Mouse (Mus musculus): ENCODE results near the gene Gm11084. TPM values are rescaled to one million over a fixed set of nuclear protein-coding genes. Genes with fewer than 3 reads are reported as not detected.
"Not testable (repeated sequence)": the region's sequence is repeated elsewhere in the genome, so short reads cannot be mapped to it uniquely, and the experiment has no call there.

Gene Gm11084
- polyA plus RNA-seq, 1 experiment = not detected

DNA sequence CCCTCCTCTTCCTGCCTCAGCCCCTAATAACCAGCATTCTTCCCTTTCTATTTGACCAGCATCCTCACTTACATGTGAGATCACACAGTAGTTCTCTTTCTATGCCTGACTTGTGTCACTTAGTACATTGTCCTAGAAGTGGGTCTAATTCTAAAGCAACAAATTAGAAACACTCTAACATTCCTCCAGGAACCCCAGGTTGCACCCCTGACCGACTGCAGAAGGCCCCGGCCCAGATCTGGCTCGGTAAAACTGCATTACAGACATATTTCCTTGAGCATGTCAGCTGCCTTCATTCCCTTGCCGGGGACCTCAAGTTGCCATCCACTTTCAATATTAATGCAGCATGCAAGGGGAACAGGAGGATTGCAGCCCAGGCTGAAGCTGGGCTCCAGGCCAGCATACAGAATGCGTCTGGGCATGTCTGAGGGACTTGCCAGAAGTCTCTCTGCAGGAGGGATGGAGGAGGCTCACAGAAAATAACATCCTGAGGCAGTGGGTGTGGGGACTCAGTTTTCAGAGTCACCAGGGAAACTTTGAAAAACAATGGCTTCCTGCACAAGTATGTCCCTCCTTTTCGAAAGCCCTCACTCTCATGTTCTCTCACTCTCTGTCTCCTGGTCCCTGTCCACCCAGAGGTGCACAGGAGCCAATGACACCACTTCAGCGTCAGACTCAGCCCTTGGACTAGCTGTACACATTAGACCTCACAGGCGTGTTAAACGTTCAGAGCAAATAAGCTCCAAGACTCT is 9.0 kb upstream of the Gm11084 start:
- TF ChIP-seq CTCF (IDR thresholded peaks at IDR 0.05; ENCODE audit: borderline replicate concordance, insufficient read depth, low read length) (no peak), POLR2A (IDR thresholded peaks at IDR 0.05; ENCODE audit: low read depth, low read length) (peak; percentile 48)
- peak overlapping the region; percentile 97 for H3K27ac ChIP-seq (ENCODE audit: insufficient read depth, low read length)
- H3K4me1 ChIP-seq (ENCODE audit: control insufficient read depth, insufficient read depth, low read length) = peaks cover 4% of the 10 kb centered on the region
- H3K4me3 ChIP-seq (ENCODE audit: insufficient read depth, low read length) = no peak overlapping the region

DNA sequence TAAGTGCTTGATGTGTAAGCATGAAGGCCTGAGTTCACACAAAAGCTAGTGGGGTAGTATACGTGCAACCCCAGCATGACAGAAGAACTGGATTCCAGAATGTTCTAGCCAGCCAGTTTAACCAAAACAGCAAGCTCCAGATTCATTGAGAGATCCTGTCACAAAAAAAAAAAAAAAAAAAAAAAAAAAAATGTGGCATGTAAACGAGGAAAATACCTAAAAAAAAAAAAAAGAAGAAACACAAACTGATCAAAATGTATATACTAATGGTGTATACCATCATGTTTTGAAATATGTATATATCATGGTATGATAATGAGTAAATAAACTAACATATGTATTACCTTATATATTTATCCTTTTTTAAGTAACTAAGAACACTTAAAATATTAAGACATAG is 7.6 kb upstream of the Gm11084 start:
- TF ChIP-seq POLR2A (IDR thresholded peaks at IDR 0.05; ENCODE audit: low read depth, low read length) (no peak), CTCF (IDR thresholded peaks at IDR 0.05; ENCODE audit: borderline replicate concordance, insufficient read depth, low read length) (no peak)
- Histone ChIP-seq H3K27ac (ENCODE audit: insufficient read depth, low read length) (no peak overlapping the region), H3K4me3 (ENCODE audit: insufficient read depth, low read length) (no peak overlapping the region), H3K4me1 (ENCODE audit: control insufficient read depth, insufficient read depth, low read length) (peaks cover 4% of the 10 kb centered on the region)

DNA sequence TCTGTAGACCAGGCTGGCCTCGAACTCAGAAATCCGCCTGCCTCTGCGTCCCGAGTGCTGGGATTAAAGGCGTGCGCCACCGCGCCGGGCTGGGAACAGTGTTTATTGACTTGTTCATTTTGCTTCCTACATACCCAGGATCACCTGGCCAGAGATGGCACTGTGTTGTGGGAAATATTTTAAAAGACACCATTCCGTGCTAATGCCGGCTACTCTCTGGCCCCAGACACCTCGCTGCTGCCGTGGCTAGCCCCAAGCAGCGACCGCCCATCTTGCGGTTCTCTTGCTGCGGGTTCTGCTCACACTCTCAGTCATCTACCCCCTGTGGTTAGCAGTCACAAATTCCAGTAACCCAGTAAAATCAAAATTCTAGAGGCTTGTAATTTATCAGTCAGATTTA is 6.0 kb upstream of the Gm11084 start:
- no peak overlapping the region for H3K27ac ChIP-seq (ENCODE audit: insufficient read depth, low read length)
- no peak for TF ChIP-seq CTCF (IDR thresholded peaks at IDR 0.05; ENCODE audit: borderline replicate concordance, insufficient read depth, low read length)

DNA sequence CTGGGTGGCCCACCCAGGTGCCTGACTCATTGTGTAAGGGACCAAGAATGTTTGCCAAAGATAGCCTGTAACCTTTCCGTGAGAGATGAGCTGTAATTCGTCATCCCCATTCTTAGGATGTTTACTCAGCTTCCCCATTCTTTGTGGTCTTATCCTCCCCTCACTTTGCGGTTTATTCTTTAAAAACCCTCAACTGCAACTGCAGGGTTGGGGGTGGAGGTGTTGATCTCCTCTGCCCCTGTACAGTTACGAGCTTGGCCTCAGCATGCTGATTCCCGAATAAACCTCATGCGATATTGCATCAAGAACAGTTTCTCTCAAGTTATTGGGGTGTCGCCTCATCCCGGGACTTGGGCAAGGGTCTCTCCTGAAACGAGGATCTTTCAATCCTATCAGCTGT is 2.4 kb upstream of the Gm11084 start:
- H3K4me3 ChIP-seq (ENCODE audit: insufficient read depth, low read length); H3K4me1 ChIP-seq (ENCODE audit: control insufficient read depth, insufficient read depth, low read length); H3K27ac ChIP-seq (ENCODE audit: insufficient read depth, low read length): not testable (repeated sequence)

More for the DNA sequence above, 6.0 kb upstream of the Gm11084 start:
- Histone ChIP-seq H3K4me1 (ENCODE audit: control insufficient read depth, insufficient read depth, low read length) (peaks cover 4% of the 10 kb centered on the region), H3K4me3 (ENCODE audit: insufficient read depth, low read length) (no peak overlapping the region)

DNA sequence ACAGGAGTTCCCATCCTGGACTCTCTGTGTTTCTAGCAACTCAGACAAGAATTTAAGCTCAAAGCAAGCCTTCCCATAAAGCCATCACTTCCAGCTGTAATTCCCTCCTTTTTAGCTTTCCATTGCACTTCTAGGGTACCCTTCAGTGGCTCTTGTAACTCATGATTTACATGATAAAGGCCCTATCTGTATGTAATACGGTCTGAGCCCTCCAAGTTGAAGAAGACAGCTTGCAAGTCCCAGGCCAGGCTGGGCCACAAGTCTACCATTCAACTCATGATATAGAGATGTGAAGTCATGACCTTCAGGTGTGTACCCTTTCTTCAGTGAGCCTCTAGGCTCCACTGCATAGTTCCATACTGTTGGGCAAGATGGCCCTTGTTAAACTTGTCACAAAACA is 1.0 kb downstream of the Gm11084 start:
- TF ChIP-seq POLR2A (IDR thresholded peaks at IDR 0.05; ENCODE audit: low read depth, low read length) (no peak), CTCF (IDR thresholded peaks at IDR 0.05; ENCODE audit: borderline replicate concordance, insufficient read depth, low read length) (no peak)

DNA sequence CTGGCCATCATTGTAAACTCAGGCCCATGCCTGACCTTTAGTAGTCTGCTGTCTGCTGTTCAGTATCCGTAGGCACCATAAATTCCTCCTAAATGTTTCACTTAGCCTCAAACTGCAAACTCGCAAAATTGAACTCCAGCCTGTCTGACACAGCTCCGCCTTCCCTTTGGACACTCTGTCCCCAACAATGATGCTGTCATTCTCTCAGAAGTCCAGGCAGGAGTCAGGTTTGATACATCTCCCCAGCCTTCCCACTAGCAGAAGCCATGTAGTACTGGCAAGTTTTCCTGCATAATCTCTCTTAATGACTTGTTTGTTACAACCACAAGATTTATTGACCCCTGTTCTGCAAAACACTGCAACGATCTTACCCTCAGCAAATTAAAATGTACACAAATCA is 1.7 kb downstream of the Gm11084 start:
- TF ChIP-seq CTCF (IDR thresholded peaks at IDR 0.05; ENCODE audit: borderline replicate concordance, insufficient read depth, low read length) = no peak
- no peak for TF ChIP-seq POLR2A (IDR thresholded peaks at IDR 0.05; ENCODE audit: low read depth, low read length)
- Histone ChIP-seq H3K4me3 (ENCODE audit: insufficient read depth, low read length) (no peak overlapping the region), H3K4me1 (ENCODE audit: control insufficient read depth, insufficient read depth, low read length) (peaks cover 3% of the 10 kb centered on the region), H3K27ac (ENCODE audit: insufficient read depth, low read length) (peak overlapping the region; percentile 8; the same call in 1 of the 2 replicates)

More for the DNA sequence above, 1.0 kb downstream of the Gm11084 start:
- no peak overlapping the region for H3K27ac ChIP-seq (ENCODE audit: insufficient read depth, low read length)
- no peak overlapping the region for H3K4me3 ChIP-seq (ENCODE audit: insufficient read depth, low read length)
- H3K4me1 ChIP-seq (ENCODE audit: control insufficient read depth, insufficient read depth, low read length) = peaks cover 3% of the 10 kb centered on the region

DNA sequence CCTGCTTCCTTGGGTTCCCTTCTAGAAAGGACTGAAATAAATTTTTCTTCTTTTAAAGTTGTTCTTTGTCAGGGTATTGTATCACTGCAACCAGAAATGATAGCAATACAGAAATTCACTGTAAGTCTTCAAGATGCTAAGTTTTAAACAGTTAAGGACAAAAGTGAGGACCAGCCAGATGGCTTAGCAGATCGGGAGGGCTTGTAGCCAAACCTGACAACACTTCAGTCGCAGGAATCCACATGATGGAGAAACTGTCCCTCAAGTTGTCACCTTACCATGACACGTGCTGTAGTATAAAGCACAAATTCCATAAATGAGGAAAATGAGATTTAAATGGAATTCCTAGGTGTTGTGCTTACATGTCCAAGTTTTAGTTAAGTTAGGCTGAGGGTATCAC is 3.3 kb downstream of the Gm11084 start:
- Histone ChIP-seq H3K4me3 (ENCODE audit: insufficient read depth, low read length) (no peak overlapping the region), H3K4me1 (ENCODE audit: control insufficient read depth, insufficient read depth, low read length) (peaks cover 3% of the 10 kb centered on the region), H3K27ac (ENCODE audit: insufficient read depth, low read length) (no peak overlapping the region)
- no peak for TF ChIP-seq POLR2A (IDR thresholded peaks at IDR 0.05; ENCODE audit: low read depth, low read length)
- TF ChIP-seq CTCF (IDR thresholded peaks at IDR 0.05; ENCODE audit: borderline replicate concordance, insufficient read depth, low read length) = no peak

DNA sequence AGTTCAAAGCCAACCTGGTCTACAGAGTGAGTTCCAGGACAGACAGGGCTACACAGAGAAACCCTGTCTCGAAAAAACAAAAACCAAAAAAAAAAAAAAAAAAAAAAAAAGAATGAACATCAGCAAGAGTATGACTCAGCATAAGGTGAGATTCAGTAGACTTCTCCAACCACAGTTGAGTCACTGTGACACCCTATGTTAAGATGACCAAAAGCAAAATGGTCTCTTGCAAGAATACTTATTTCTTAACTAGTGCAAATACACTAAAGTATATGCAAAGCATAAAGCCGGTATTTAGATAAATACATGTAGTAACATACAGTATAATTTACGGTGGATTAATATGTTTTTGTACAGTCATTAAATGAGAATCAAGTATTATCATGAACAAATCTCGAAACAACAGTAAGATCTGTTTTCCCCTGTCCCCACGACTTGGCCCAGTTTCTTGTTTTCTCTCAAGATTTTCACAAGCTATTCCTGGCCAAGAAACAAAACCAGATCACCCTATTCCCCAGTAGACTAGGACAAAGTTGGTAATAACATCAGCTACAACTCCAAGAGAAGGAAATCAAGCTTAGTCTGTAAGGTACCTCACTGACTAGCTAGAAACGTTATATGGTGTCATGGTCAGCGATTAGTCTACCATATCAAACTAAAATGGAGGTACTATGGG is 4.3 kb downstream of the Gm11084 start:
- no peak overlapping the region for H3K27ac ChIP-seq (ENCODE audit: insufficient read depth, low read length)
- TF ChIP-seq CTCF (IDR thresholded peaks at IDR 0.05; ENCODE audit: borderline replicate concordance, insufficient read depth, low read length) = no peak
- TF ChIP-seq POLR2A (IDR thresholded peaks at IDR 0.05; ENCODE audit: low read depth, low read length) = 0 out of 2 replicates have a peak, but pooled peaks have one; percentile 8

DNA sequence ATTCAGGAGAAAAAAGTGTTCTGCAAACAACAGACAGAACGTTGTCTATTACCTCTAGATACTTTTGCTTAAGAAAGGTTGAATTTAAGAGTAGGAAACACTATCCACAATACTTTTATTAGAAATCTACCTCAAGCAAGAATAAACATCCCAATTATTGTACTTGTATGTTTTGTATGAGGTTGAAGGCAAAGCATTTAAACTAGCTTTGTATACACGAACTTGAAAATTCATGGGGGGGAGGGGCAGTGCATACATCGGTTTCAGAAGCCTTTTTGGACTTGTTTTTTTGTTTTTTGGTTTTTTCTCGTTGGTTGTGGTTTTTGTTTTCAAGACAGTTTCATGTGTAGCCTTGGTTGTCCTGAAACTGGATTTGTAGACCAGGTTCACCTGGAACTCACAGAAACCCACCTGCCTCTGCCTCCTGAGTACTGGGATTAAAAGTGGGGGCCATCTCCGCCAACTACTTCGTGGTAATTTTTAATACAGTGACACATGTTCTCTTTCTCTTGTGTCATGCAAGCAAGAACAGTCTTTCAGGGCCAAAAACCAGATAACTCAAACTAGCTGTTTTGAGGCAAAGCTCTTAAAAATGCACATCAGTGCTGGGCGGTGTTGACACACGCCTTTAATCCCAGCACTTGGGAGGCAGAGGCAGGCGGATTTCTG is 4.9 kb downstream of the Gm11084 start:
- Histone ChIP-seq H3K4me1 (ENCODE audit: control insufficient read depth, insufficient read depth, low read length) (peaks cover 3% of the 10 kb centered on the region), H3K27ac (ENCODE audit: insufficient read depth, low read length) (peak overlapping the region; percentile 98), H3K4me3 (ENCODE audit: insufficient read depth, low read length) (no peak overlapping the region; the same call in 1 of the 2 replicates)
- peak; percentile 35; the same call in 1 of the 2 replicates for TF ChIP-seq POLR2A (IDR thresholded peaks at IDR 0.05; ENCODE audit: low read depth, low read length)
- TF ChIP-seq CTCF (IDR thresholded peaks at IDR 0.05; ENCODE audit: borderline replicate concordance, insufficient read depth, low read length) = no peak

More for the DNA sequence above, 4.3 kb downstream of the Gm11084 start:
- no peak overlapping the region for H3K4me3 ChIP-seq (ENCODE audit: insufficient read depth, low read length)
- H3K4me1 ChIP-seq (ENCODE audit: control insufficient read depth, insufficient read depth, low read length) = peaks cover 3% of the 10 kb centered on the region

DNA sequence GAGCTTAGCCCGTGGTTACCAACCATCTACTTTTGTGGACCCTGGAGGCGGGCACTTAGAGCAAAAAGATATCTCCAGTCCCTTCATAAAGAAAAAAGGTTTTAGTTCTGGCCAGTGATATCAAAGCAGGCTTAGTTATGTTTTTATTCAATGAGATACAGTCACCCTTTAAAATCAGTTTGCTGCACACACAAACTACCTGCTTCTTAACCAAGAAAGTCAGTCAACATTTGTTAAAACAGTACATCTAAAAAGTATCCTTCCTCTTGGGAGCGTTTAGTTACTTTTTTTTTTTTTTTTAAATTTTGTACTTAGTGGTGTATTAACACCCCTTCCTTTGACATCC is 5.5 kb downstream of the Gm11084 start:
- peaks cover 4% of the 10 kb centered on the region for H3K4me1 ChIP-seq (ENCODE audit: control insufficient read depth, insufficient read depth, low read length)
- no peak for TF ChIP-seq POLR2A (IDR thresholded peaks at IDR 0.05; ENCODE audit: low read depth, low read length)
- TF ChIP-seq CTCF (IDR thresholded peaks at IDR 0.05; ENCODE audit: borderline replicate concordance, insufficient read depth, low read length) = no peak
- peak overlapping the region; percentile 98 for H3K27ac ChIP-seq (ENCODE audit: insufficient read depth, low read length)
- H3K4me3 ChIP-seq (ENCODE audit: insufficient read depth, low read length) = peak overlapping the region; percentile 63

Measured in embryonic fibroblast, embryonic 13.5 days (primary cell).